Mouse (Mus musculus): ENCODE data around the gene Fkbp14. TPM values are rescaled to one million over a fixed set of nuclear protein-coding genes. Genes with fewer than 3 reads are reported as not detected.

The Fkbp14 gene
- polyA plus RNA-seq, 1 experiment from 2014 or later = 13.9 TPM

GRCm38 (mm10) chr6:54586175-54586574, 10.9 kb downstream of the Fkbp14 start:
- Histone ChIP-seq H3K27me3 (no peaks in the 10 kb centered on the region), H3K4me1 (0 out of 2 replicates have a peak, but pooled peaks cover 2% of the 10 kb centered on the region), H3K9ac (no peak overlapping the region), H3K4me3 (replicated peaks) (no peak overlapping the region), H3K9me3 (no peaks in the 10 kb centered on the region), H3K27ac (no peak overlapping the region), H3K4me2 (no peak overlapping the region), H3K36me3 (replicated peaks) (peaks cover 5% of the 10 kb centered on the region; the same call in 1 of the 2 replicates)
- no peak for ATAC-seq (ENCODE audit: low FRiP score)
- 36% methylated on average over 2 of the region's 2 CpGs for WGBS

DNA sequence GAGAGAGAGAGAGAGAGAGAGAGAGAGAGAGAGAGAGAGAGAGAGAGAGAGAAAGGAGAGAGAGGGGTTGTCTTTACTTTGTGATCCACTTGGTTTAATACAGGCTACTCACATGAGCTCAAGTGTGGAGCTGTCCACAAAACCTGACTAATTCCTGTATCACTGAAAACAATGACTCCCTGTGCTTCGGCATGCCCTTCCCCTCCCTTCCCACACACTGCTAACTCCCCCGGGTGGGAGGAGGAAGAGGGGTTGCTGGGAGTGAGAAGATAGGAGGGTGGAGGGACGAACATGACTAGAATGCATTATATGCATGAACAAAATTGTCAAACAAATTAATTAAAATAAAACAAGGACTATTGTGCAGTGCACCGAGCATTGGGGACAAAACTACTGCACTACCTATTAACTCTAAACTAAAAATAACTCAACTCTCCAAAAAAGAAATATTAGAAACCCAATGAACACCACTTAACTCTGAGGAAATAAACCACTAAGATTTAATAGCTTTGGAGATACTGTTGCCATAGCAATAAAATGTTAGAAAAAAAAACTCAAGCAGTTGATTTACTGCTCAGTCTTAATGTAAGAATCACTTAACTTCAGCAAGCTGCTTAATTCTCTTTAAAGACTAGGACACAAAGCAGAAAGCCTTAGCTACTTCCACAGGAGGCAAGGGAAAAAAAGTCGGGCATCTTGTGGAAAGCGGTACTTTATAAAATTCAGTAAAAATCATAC, 23.7 kb downstream of the Fkbp14 start:
- 23% methylated on average over 6 of the region's 6 CpGs for WGBS

GRCm38 (mm10) chr6:54569776-54570175, 27.3 kb downstream of the Fkbp14 start:
- no peaks in the 10 kb centered on the region for H3K27me3 ChIP-seq
- 29% methylated on average over 7 of the region's 7 CpGs for WGBS
- H3K4me1 ChIP-seq = peaks cover 57% of the 10 kb centered on the region
- H3K27ac ChIP-seq = peak overlapping the region; percentile 72
- no peak overlapping the region for H3K4me2 ChIP-seq
- peak; percentile 21; the same call in 1 of the 2 replicates for ATAC-seq (ENCODE audit: low FRiP score)
- H3K4me3 ChIP-seq (replicated peaks) = no peak overlapping the region
- H3K9me3 ChIP-seq = no peaks in the 10 kb centered on the region
- H3K9ac ChIP-seq = no peak overlapping the region
- no peaks in the 10 kb centered on the region for H3K36me3 ChIP-seq (replicated peaks)

More for the DNA sequence above, 23.7 kb downstream of the Fkbp14 start:
- H3K9ac ChIP-seq = no peak overlapping the region; the same call in 1 of the 2 replicates
- H3K4me3 ChIP-seq (replicated peaks) = no peak overlapping the region
- peaks cover 42% of the 10 kb centered on the region for H3K4me1 ChIP-seq
- no peaks in the 10 kb centered on the region for H3K36me3 ChIP-seq (replicated peaks)
- H3K27ac ChIP-seq = 0 out of 2 replicates have a peak overlapping the region, but pooled peaks have one; percentile 36
- H3K4me2 ChIP-seq = peak overlapping the region; percentile 22
- no peaks in the 10 kb centered on the region for H3K9me3 ChIP-seq
- ATAC-seq (ENCODE audit: low FRiP score) = peak; percentile 83
- H3K27me3 ChIP-seq = no peaks in the 10 kb centered on the region

- 5% methylated on average over 6 of the region's 6 CpGs for WGBS
- no peaks in the 10 kb centered on the region for H3K27me3 ChIP-seq
- H3K4me3 ChIP-seq (replicated peaks) = peak overlapping the region; percentile 71
- H3K4me1 ChIP-seq = peaks cover 64% of the 10 kb centered on the region
- no peaks in the 10 kb centered on the region for H3K36me3 ChIP-seq (replicated peaks)
- no peaks in the 10 kb centered on the region for H3K9me3 ChIP-seq
- peak overlapping the region; percentile 74 for H3K4me2 ChIP-seq
- peak overlapping the region; percentile 88 for H3K9ac ChIP-seq
- ATAC-seq (ENCODE audit: low FRiP score) = no peak; the same call in 1 of the 2 replicates
- peak overlapping the region; percentile 95 for H3K27ac ChIP-seq
Measured at GRCm38 (mm10) chr6:54566546-54566919, 30.6 kb downstream of the Fkbp14 start.

DNA sequence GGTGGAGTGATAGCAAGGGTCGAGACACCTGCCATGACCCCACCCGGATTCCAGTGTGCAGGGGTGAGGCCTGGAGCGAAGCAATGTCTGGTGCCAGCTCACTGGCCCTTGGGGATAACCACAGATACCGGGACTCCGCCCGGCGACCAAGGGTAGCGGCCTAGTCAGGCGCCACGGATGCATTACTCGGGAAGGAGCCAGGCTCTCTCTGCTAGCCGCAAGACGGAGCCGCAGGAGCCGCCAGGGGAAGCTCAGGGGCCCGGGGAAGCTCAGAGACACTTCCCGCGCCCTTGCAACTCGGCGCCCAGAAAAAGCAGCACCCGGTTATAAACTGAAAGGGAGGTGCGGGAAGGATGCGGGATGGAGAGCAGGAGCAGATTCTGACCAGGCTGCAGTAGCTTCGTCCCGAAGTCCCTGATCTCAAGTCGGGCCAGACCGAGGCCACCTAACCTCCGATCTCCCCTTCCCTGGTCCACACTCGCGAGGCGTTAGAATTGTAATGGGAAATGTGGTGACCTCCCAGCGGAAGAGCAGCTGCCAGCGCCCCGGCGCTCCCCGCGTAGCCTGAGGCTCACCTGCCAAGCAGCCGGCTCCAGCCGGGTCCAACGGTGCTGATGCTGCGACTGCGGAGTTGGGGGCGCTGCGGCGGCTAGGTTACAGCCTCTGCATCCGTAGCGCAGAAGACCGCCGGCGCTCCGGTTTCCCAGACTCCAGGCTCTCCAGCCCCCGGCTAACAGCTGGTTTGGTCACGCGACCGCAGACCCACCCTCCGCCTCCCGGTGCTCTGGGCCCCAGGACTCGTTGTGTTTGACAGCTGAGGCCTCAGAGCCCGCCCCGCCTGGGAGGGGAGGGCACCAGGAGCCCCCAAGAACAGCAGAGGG, 31.2 kb downstream of the Fkbp14 start, which contains the start of gene Scrn1:
Gene Scrn1, minus strand, starts transcription at position 825 of the 881 bp plus-strand sequence.
- H3K4me1 ChIP-seq = peaks cover 64% of the 10 kb centered on the region
- ATAC-seq (ENCODE audit: low FRiP score) = peak; percentile 91
- peak within 1 kb of the TSS; percentile 74 for H3K4me2 ChIP-seq
- no peaks in the 10 kb centered on the region for H3K9me3 ChIP-seq
- H3K36me3 ChIP-seq (replicated peaks) = no peaks in the 10 kb centered on the region
- WGBS = under 1% methylated on average over 60 of the region's 60 CpGs
- H3K9ac ChIP-seq = peak within 1 kb of the TSS; percentile 88
- peak within 1 kb of the TSS; percentile 71 for H3K4me3 ChIP-seq (replicated peaks)
- H3K27ac ChIP-seq = peak within 1 kb of the TSS; percentile 95
- no peaks in the 10 kb centered on the region for H3K27me3 ChIP-seq

DNA sequence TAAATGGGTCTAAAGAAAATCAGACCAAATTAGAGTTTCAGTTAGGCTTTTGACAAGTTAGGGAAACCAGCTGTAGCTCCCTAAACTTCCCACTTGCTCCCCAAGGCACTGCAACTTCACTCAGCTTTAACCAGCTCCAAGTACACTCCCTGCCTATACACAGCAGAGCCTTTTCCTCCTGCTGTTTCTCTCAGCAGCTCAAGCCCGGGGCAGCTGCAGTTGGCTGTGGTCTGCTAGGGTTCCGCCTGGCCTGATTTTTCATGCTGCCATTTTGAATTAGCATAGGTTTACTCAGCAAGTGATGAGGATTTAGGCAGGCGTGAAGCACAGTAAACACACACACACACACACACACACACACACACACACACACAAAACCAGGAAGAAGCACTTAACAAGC, 32.1 kb downstream of the Fkbp14 start:
- no peak for ATAC-seq (ENCODE audit: low FRiP score)
- WGBS = 4% methylated on average over 3 of the region's 3 CpGs
- Histone ChIP-seq H3K4me1 (peaks cover 59% of the 10 kb centered on the region), H3K4me3 (replicated peaks) (peak overlapping the region; percentile 71), H3K4me2 (peak overlapping the region; percentile 74), H3K36me3 (replicated peaks) (no peaks in the 10 kb centered on the region), H3K27ac (peak overlapping the region; percentile 95), H3K9ac (peak overlapping the region; percentile 88), H3K9me3 (no peaks in the 10 kb centered on the region), H3K27me3 (no peaks in the 10 kb centered on the region)

- H3K36me3 ChIP-seq (replicated peaks) = no peaks in the 10 kb centered on the region
- H3K27ac ChIP-seq = peak overlapping the region; percentile 95
- peak overlapping the region; percentile 74 for H3K4me2 ChIP-seq
- H3K4me1 ChIP-seq = peaks cover 59% of the 10 kb centered on the region
- no peaks in the 10 kb centered on the region for H3K9me3 ChIP-seq
- 43% methylated on average over 9 of the region's 9 CpGs for WGBS
- peak overlapping the region; percentile 88 for H3K9ac ChIP-seq
- peak overlapping the region; percentile 71 for H3K4me3 ChIP-seq (replicated peaks)
- H3K27me3 ChIP-seq = no peaks in the 10 kb centered on the region
- no peak for ATAC-seq (ENCODE audit: low FRiP score)
Measured at GRCm38 (mm10) chr6:54564506-54564991, 32.6 kb downstream of the Fkbp14 start.

GRCm38 (mm10) chr6:54563561-54563960, 33.5 kb downstream of the Fkbp14 start:
- 91% methylated on average over 4 of the region's 4 CpGs for WGBS
- peak overlapping the region; percentile 88; the same call in 1 of the 2 replicates for H3K9ac ChIP-seq
- no peaks in the 10 kb centered on the region for H3K27me3 ChIP-seq
- H3K36me3 ChIP-seq (replicated peaks) = no peaks in the 10 kb centered on the region
- H3K9me3 ChIP-seq = no peaks in the 10 kb centered on the region
- peak overlapping the region; percentile 2; the same call in 1 of the 2 replicates for H3K27ac ChIP-seq
- H3K4me3 ChIP-seq (replicated peaks) = peak overlapping the region; percentile 71
- ATAC-seq (ENCODE audit: low FRiP score) = no peak
- peaks cover 61% of the 10 kb centered on the region for H3K4me1 ChIP-seq
- H3K4me2 ChIP-seq = peak overlapping the region; percentile 74

- H3K9me3 ChIP-seq = no peaks in the 10 kb centered on the region
- no peak overlapping the region; the same call in 1 of the 2 replicates for H3K27ac ChIP-seq
- no peaks in the 10 kb centered on the region for H3K27me3 ChIP-seq
- H3K9ac ChIP-seq = no peak overlapping the region
- WGBS = 86% methylated on average over 14 of the region's 17 CpGs
- H3K36me3 ChIP-seq (replicated peaks) = 0 out of 2 replicates have a peak, but pooled peaks cover 6% of the 10 kb centered on the region
- no peak for ATAC-seq (ENCODE audit: low FRiP score)
- peaks cover 54% of the 10 kb centered on the region for H3K4me1 ChIP-seq
- no peak overlapping the region for H3K4me3 ChIP-seq (replicated peaks)
- no peak overlapping the region for H3K4me2 ChIP-seq
Measured at GRCm38 (mm10) chr6:54562018-54562809, 34.9 kb downstream of the Fkbp14 start.

DNA sequence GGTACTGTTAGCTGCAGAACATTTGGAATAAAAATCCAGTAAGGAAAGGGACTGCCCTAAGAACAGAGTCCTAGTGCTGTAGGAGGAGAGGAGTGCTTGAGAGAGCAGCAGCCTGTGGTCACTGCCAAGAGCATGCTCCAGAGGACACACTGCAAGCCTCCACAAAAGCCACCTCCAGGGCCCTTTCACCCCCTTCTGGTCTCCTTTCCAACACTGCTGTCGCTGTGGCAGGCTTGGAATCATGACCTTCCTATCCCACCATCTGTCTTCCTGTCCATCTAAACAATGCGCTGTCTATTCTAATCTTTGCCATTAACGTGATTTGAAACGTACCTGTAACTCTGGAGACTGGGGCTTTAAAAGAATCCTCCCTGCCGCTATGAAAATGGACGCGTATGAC, 38.6 kb downstream of the Fkbp14 start:
- Histone ChIP-seq H3K4me2 (no peak overlapping the region), H3K9ac (no peak overlapping the region), H3K27me3 (no peaks in the 10 kb centered on the region), H3K36me3 (replicated peaks) (0 out of 2 replicates have a peak, but pooled peaks cover 6% of the 10 kb centered on the region), H3K9me3 (no peaks in the 10 kb centered on the region), H3K4me3 (replicated peaks) (no peak overlapping the region), H3K4me1 (peaks cover 53% of the 10 kb centered on the region), H3K27ac (0 out of 2 replicates have a peak overlapping the region, but pooled peaks have one; percentile 13)
- ATAC-seq (ENCODE audit: low FRiP score) = no peak
- 76% methylated on average over 7 of the region's 7 CpGs for WGBS

DNA sequence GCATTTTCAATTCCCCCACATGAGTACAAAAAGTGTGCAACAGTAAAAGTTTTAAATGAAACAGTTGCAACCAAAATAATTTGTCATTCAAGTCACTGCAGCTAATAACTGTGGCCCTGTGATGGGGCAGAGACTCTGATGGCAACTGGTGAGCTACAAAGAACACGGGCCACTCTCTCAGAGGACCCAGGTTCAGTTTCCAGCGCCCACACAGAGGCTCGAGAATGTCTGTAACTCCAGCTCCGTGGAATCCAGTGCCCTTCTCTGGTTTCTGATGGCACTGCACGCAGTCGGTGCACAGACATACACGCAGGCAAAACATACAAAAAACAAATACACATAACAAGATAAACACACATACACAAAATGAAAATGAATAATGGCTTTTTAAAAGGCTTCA, 39.4 kb downstream of the Fkbp14 start:
- 92% methylated on average over 7 of the region's 7 CpGs for WGBS
- Histone ChIP-seq H3K36me3 (replicated peaks) (0 out of 2 replicates have a peak, but pooled peaks cover 6% of the 10 kb centered on the region), H3K4me2 (no peak overlapping the region), H3K27ac (no peak overlapping the region), H3K4me3 (replicated peaks) (no peak overlapping the region), H3K9ac (no peak overlapping the region), H3K9me3 (no peaks in the 10 kb centered on the region), H3K27me3 (no peaks in the 10 kb centered on the region), H3K4me1 (peaks cover 52% of the 10 kb centered on the region)
- ATAC-seq (ENCODE audit: low FRiP score) = no peak
